Mouse (Mus musculus) neural tube, embryonic 12.5 days (tissue): ENCODE results near the gene Kmt5a. TPM values are rescaled to one million over a fixed set of nuclear protein-coding genes. Genes with fewer than 3 reads are reported as not detected.

Experiments used
- ATAC-seq: fragments of 200-750 bp; cut with Nextera tagmentation; 2 replicates; pipeline ENCODE4 v1.8.0; 2017; ENCODE audit warnings: low read depth, mild to moderate bottlenecking, moderate TSS enrichment, moderate library complexity; ENCODE audit not compliant: low FRiP score
- H3K27ac ChIP-seq: fragments of 300-500 bp; sonication (generic); 2 replicates; pipeline ENCODE4 v1.5.1; 2016
- H3K27me3 ChIP-seq: fragments of 300-500 bp; sonication (generic); replicated peaks from 2 replicates; pipeline ENCODE4 v1.6.1; 2016; ENCODE audit warnings: mild to moderate bottlenecking
- H3K36me3 ChIP-seq: fragments of 300-500 bp; sonication (generic); 2 replicates; pipeline ENCODE4 v1.6.1; 2016; ENCODE audit warnings: mild to moderate bottlenecking
- H3K4me1 ChIP-seq: fragments of 300-500 bp; sonication (generic); 2 replicates; pipeline ENCODE4 v1.6.1; 2016
- H3K4me2 ChIP-seq: fragments of 300-500 bp; sonication (generic); replicated peaks from 2 replicates; pipeline ENCODE4 v1.6.1; 2016; ENCODE audit warnings: mild to moderate bottlenecking
- H3K4me3 ChIP-seq: fragments of 300-500 bp; sonication (generic); 2 replicates; pipeline ENCODE4 v1.5.1; 2016
- H3K9ac ChIP-seq: fragments of 300-500 bp; sonication (generic); 2 replicates; pipeline ENCODE4 v1.6.1; 2016; ENCODE audit warnings: mild to moderate bottlenecking
- H3K9me3 ChIP-seq: fragments of 300-500 bp; sonication (generic); 2 replicates; pipeline ENCODE4 v1.6.1; 2016; ENCODE audit warnings: mild to moderate bottlenecking
- WGBS: fragments of 180-500 bp; shearing (Covaris S2); methylation state at CpG from one replicate; pipeline ENCODE4 v1.1.7; 2016; 5-methylcytosine and 5-hydroxymethylcytosine counted together
- polyA plus RNA-seq: library from polyadenylated mRNA; unstranded; fragments of >200 nt; fragmentation: Nextera tagmentation; extraction: Ambion mirVana; gene quantifications from 2 replicates; pipeline ENCODE4 v1.2.1, GENCODE M21; 2016

Gene Kmt5a
- polyA plus RNA-seq, 1 experiment from 2014 or later: 81.3 TPM

- H3K9ac ChIP-seq: no peak overlapping the region
- no peak overlapping the region for H3K27ac ChIP-seq
- no peaks in the 10 kb centered on the region for H3K9me3 ChIP-seq
- no peak overlapping the region for H3K4me2 ChIP-seq
- no peaks in the 10 kb centered on the region for H3K27me3 ChIP-seq
- no peak for ATAC-seq
- 90% methylated on average over 6 of the region's 6 CpGs for WGBS
- H3K4me3 ChIP-seq: no peak overlapping the region
- no peaks in the 10 kb centered on the region for H3K4me1 ChIP-seq
- H3K36me3 ChIP-seq: peaks cover 21% of the 10 kb centered on the region
Observed at GRCm38 (mm10) chr5:124469486-124469885, 29.8 kb downstream of the Kmt5a start.

GRCm38 (mm10) chr5:124470591-124471171 lies 31.0 kb downstream of the Kmt5a start:
- Histone ChIP-seq H3K4me2 (no peak overlapping the region), H3K4me3 (no peak overlapping the region), H3K4me1 (peaks cover 4% of the 10 kb centered on the region; the same call in 1 of the 2 replicates), H3K9me3 (no peaks in the 10 kb centered on the region), H3K9ac (no peak overlapping the region), H3K36me3 (peaks cover 21% of the 10 kb centered on the region), H3K27me3 (no peaks in the 10 kb centered on the region), H3K27ac (no peak overlapping the region)
- ATAC-seq: no peak
- 88% methylated on average over 6 of the region's 6 CpGs for WGBS

GRCm38 (mm10) chr5:124478873-124479204 lies 39.1 kb downstream of the Kmt5a start:
- H3K27ac ChIP-seq: no peak overlapping the region
- H3K27me3 ChIP-seq: no peaks in the 10 kb centered on the region
- H3K4me1 ChIP-seq: peaks cover 17% of the 10 kb centered on the region; the same call in 1 of the 2 replicates
- 85% methylated on average over 1 of the region's 1 CpGs for WGBS
- no peak overlapping the region for H3K9ac ChIP-seq
- no peak overlapping the region for H3K4me3 ChIP-seq
- H3K36me3 ChIP-seq: no peaks in the 10 kb centered on the region
- H3K4me2 ChIP-seq: peak overlapping the region; percentile 33; the same call in 1 of the 2 replicates
- H3K9me3 ChIP-seq: no peaks in the 10 kb centered on the region
- no peak for ATAC-seq

- Histone ChIP-seq H3K9ac (no peak overlapping the region), H3K9me3 (no peaks in the 10 kb centered on the region), H3K4me1 (peaks cover 22% of the 10 kb centered on the region; the same call in 1 of the 2 replicates), H3K4me2 (no peak overlapping the region), H3K27ac (no peak overlapping the region), H3K27me3 (no peaks in the 10 kb centered on the region), H3K36me3 (no peaks in the 10 kb centered on the region), H3K4me3 (no peak overlapping the region)
- ATAC-seq: no peak
- 75% methylated on average over 4 of the region's 4 CpGs for WGBS
Observed at GRCm38 (mm10) chr5:124480119-124480518, 40.4 kb downstream of the Kmt5a start.

GRCm38 (mm10) chr5:124481714-124482113 lies 42.0 kb downstream of the Kmt5a start:
- 89% methylated on average over 4 of the region's 4 CpGs for WGBS
- ATAC-seq: no peak
- H3K9me3 ChIP-seq: no peaks in the 10 kb centered on the region

GRCm38 (mm10) chr5:124482436-124482965 lies 42.8 kb downstream of the Kmt5a start:
- H3K4me3 ChIP-seq: peak overlapping the region; percentile 65
- H3K27ac ChIP-seq: peak overlapping the region; percentile 70
- H3K9ac ChIP-seq: peak overlapping the region; percentile 78
- peaks cover 19% of the 10 kb centered on the region; the same call in 1 of the 2 replicates for H3K4me1 ChIP-seq
- H3K36me3 ChIP-seq: peaks cover 4% of the 10 kb centered on the region
- WGBS: 9% methylated on average over 13 of the region's 13 CpGs
- no peaks in the 10 kb centered on the region for H3K27me3 ChIP-seq
- peak overlapping the region; percentile 72 for H3K4me2 ChIP-seq
- no peak for ATAC-seq
- H3K9me3 ChIP-seq: no peaks in the 10 kb centered on the region

More at GRCm38 (mm10) chr5:124481714-124482113, 42.0 kb downstream of the Kmt5a start:
- Histone ChIP-seq H3K4me1 (peaks cover 19% of the 10 kb centered on the region; the same call in 1 of the 2 replicates), H3K27ac (no peak overlapping the region), H3K36me3 (no peaks in the 10 kb centered on the region), H3K4me2 (no peak overlapping the region), H3K27me3 (no peaks in the 10 kb centered on the region), H3K9ac (no peak overlapping the region), H3K4me3 (no peak overlapping the region)

GRCm38 (mm10) chr5:124482966-124483654 lies 43.4 kb downstream of the Kmt5a start, which contains the start of gene Snrnp35:
Snrnp35 (plus strand) TSS chr5:124483134.
- peak; percentile 93 for ATAC-seq
- under 1% methylated on average over 48 of the region's 48 CpGs for WGBS
- peak within 1 kb of the TSS; percentile 72 for H3K4me2 ChIP-seq
- H3K27ac ChIP-seq: peak within 1 kb of the TSS; percentile 94
- peak within 1 kb of the TSS; percentile 65 for H3K4me3 ChIP-seq
- H3K4me1 ChIP-seq: peaks cover 16% of the 10 kb centered on the region; the same call in 1 of the 2 replicates
- H3K9me3 ChIP-seq: no peaks in the 10 kb centered on the region
- H3K36me3 ChIP-seq: peaks cover 6% of the 10 kb centered on the region
- H3K27me3 ChIP-seq: no peaks in the 10 kb centered on the region
- H3K9ac ChIP-seq: peak within 1 kb of the TSS; percentile 78

- peak; percentile 49 for ATAC-seq
- peak overlapping the region; percentile 94 for H3K27ac ChIP-seq
- 9% methylated on average over 15 of the region's 15 CpGs for WGBS
- H3K4me1 ChIP-seq: peaks cover 12% of the 10 kb centered on the region; the same call in 1 of the 2 replicates
- peak overlapping the region; percentile 65 for H3K4me3 ChIP-seq
- peak overlapping the region; percentile 78 for H3K9ac ChIP-seq
- H3K4me2 ChIP-seq: peak overlapping the region; percentile 72
- H3K9me3 ChIP-seq: no peaks in the 10 kb centered on the region
- H3K36me3 ChIP-seq: peaks cover 6% of the 10 kb centered on the region
- H3K27me3 ChIP-seq: no peaks in the 10 kb centered on the region
Observed at GRCm38 (mm10) chr5:124483655-124484396, 44.1 kb downstream of the Kmt5a start.

- H3K4me1 ChIP-seq: peaks cover 11% of the 10 kb centered on the region; the same call in 1 of the 2 replicates
- ATAC-seq: no peak
Observed at GRCm38 (mm10) chr5:124485654-124486053, 45.9 kb downstream of the Kmt5a start.

GRCm38 (mm10) chr5:124488885-124489284 lies 49.2 kb downstream of the Kmt5a start:
- no peaks in the 10 kb centered on the region for H3K27me3 ChIP-seq
- no peak for ATAC-seq
- H3K4me2 ChIP-seq: no peak overlapping the region
- H3K27ac ChIP-seq: no peak overlapping the region
- H3K9ac ChIP-seq: no peak overlapping the region
- 0 out of 2 replicates have a peak, but pooled peaks cover 6% of the 10 kb centered on the region for H3K4me1 ChIP-seq
- H3K36me3 ChIP-seq: peaks cover 46% of the 10 kb centered on the region
- no peaks in the 10 kb centered on the region for H3K9me3 ChIP-seq
- no peak overlapping the region for H3K4me3 ChIP-seq
- 90% methylated on average over 3 of the region's 3 CpGs for WGBS

More at GRCm38 (mm10) chr5:124485654-124486053, 45.9 kb downstream of the Kmt5a start:
- no peak overlapping the region for H3K9ac ChIP-seq
- no peak overlapping the region for H3K27ac ChIP-seq
- WGBS: 92% methylated on average over 5 of the region's 5 CpGs
- H3K36me3 ChIP-seq: peaks cover 15% of the 10 kb centered on the region
- H3K9me3 ChIP-seq: no peaks in the 10 kb centered on the region
- H3K4me2 ChIP-seq: no peak overlapping the region
- H3K4me3 ChIP-seq: no peak overlapping the region
- H3K27me3 ChIP-seq: no peaks in the 10 kb centered on the region

GRCm38 (mm10) chr5:124491732-124492131 lies 52.0 kb downstream of the Kmt5a start:
- H3K9ac ChIP-seq: no peak overlapping the region
- peaks cover 52% of the 10 kb centered on the region for H3K36me3 ChIP-seq
- no peaks in the 10 kb centered on the region for H3K27me3 ChIP-seq
- no peak for ATAC-seq
- no peaks in the 10 kb centered on the region for H3K9me3 ChIP-seq
- WGBS: 91% methylated on average over 4 of the region's 4 CpGs
- H3K4me2 ChIP-seq: no peak overlapping the region
- H3K27ac ChIP-seq: no peak overlapping the region
- H3K4me1 ChIP-seq: 0 out of 2 replicates have a peak, but pooled peaks cover 7% of the 10 kb centered on the region
- H3K4me3 ChIP-seq: no peak overlapping the region

GRCm38 (mm10) chr5:124492618-124493017 lies 52.9 kb downstream of the Kmt5a start:
- Histone ChIP-seq H3K4me1 (0 out of 2 replicates have a peak, but pooled peaks cover 7% of the 10 kb centered on the region), H3K4me3 (no peak overlapping the region), H3K27me3 (no peaks in the 10 kb centered on the region), H3K9ac (no peak overlapping the region), H3K9me3 (no peaks in the 10 kb centered on the region), H3K27ac (no peak overlapping the region), H3K36me3 (peaks cover 47% of the 10 kb centered on the region), H3K4me2 (no peak overlapping the region)
- ATAC-seq: no peak
- 93% methylated on average over 4 of the region's 4 CpGs for WGBS
